Mouse (Mus musculus): ENCODE data around the gene Elp4. TPM values are rescaled to one million over a fixed set of nuclear protein-coding genes. Genes with fewer than 3 reads are reported as not detected.
A peak's percentile ranks its signal among the peaks of the same experiment; 100 is the strongest.

The Elp4 gene
- polyA plus RNA-seq, 1 experiment from 2014 or later, result 46.2 TPM

GRCm38 (mm10) chr2:105660874-105661622 is 243.3 kb downstream of the Elp4 start:
- Histone ChIP-seq H3K4me2 (ENCODE audit: low read length) (peak overlapping the region; percentile 41), H3K27ac (ENCODE audit: low read length) (no peak overlapping the region)
- 2% methylated on average over 26 of the region's 26 CpGs for WGBS

GRCm38 (mm10) chr2:105659926-105660873 is 244.2 kb downstream of the Elp4 start:
- peaks cover 57% of the 10 kb centered on the region for H3K27me3 ChIP-seq (replicated peaks; ENCODE audit: control insufficient read depth, insufficient read depth, low read length)
- H3K9me3 ChIP-seq (ENCODE audit: control insufficient read depth, low read length), result no peaks in the 10 kb centered on the region
- 3% methylated on average over 41 of the region's 41 CpGs for WGBS
- no peak overlapping the region for H3K27ac ChIP-seq (ENCODE audit: low read length)
- H3K9ac ChIP-seq (replicated peaks; ENCODE audit: low read depth, low read length), result no peak overlapping the region
- peak overlapping the region; percentile 21 for H3K4me3 ChIP-seq (replicated peaks; ENCODE audit: low read length)
- no peaks in the 10 kb centered on the region for H3K36me3 ChIP-seq (ENCODE audit: control insufficient read depth, insufficient read depth)
- H3K4me2 ChIP-seq (ENCODE audit: low read length), result peak overlapping the region; percentile 43
- peak; percentile 53; the same call in 1 of the 2 replicates for ATAC-seq
- peaks cover 20% of the 10 kb centered on the region for H3K4me1 ChIP-seq (replicated peaks; ENCODE audit: control insufficient read depth, insufficient read depth, low read length)

More at GRCm38 (mm10) chr2:105660874-105661622, 243.3 kb downstream of the Elp4 start:
- H3K27me3 ChIP-seq (replicated peaks; ENCODE audit: control insufficient read depth, insufficient read depth, low read length), result peaks cover 66% of the 10 kb centered on the region
- H3K36me3 ChIP-seq (ENCODE audit: control insufficient read depth, insufficient read depth), result no peaks in the 10 kb centered on the region
- H3K4me1 ChIP-seq (replicated peaks; ENCODE audit: control insufficient read depth, insufficient read depth, low read length), result peaks cover 20% of the 10 kb centered on the region
- H3K9me3 ChIP-seq (ENCODE audit: control insufficient read depth, low read length), result no peaks in the 10 kb centered on the region
- peak overlapping the region; percentile 21 for H3K4me3 ChIP-seq (replicated peaks; ENCODE audit: low read length)
- no peak overlapping the region for H3K9ac ChIP-seq (replicated peaks; ENCODE audit: low read depth, low read length)
- no peak for ATAC-seq

- Histone ChIP-seq H3K9me3 (ENCODE audit: control insufficient read depth, low read length) (no peaks in the 10 kb centered on the region), H3K27me3 (replicated peaks; ENCODE audit: control insufficient read depth, insufficient read depth, low read length) (peaks cover 49% of the 10 kb centered on the region), H3K9ac (replicated peaks; ENCODE audit: low read depth, low read length) (no peak overlapping the region), H3K4me3 (replicated peaks; ENCODE audit: low read length) (no peak overlapping the region; the same call in 1 of the 2 replicates), H3K4me2 (ENCODE audit: low read length) (peak overlapping the region; percentile 43; the same call in 1 of the 2 replicates), H3K4me1 (replicated peaks; ENCODE audit: control insufficient read depth, insufficient read depth, low read length) (peaks cover 20% of the 10 kb centered on the region), H3K36me3 (ENCODE audit: control insufficient read depth, insufficient read depth) (no peaks in the 10 kb centered on the region), H3K27ac (ENCODE audit: low read length) (no peak overlapping the region)
- 23% methylated on average over 9 of the region's 9 CpGs for WGBS
- ATAC-seq, result no peak
Measured at GRCm38 (mm10) chr2:105659350-105659749, 245.0 kb downstream of the Elp4 start.

GRCm38 (mm10) chr2:105656456-105656855 is 247.9 kb downstream of the Elp4 start:
- H3K4me2 ChIP-seq (ENCODE audit: low read length), result no peak overlapping the region
- H3K9me3 ChIP-seq (ENCODE audit: control insufficient read depth, low read length), result no peaks in the 10 kb centered on the region
- 93% methylated on average over 8 of the region's 8 CpGs for WGBS
- no peak overlapping the region for H3K9ac ChIP-seq (replicated peaks; ENCODE audit: low read depth, low read length)
- H3K4me3 ChIP-seq (replicated peaks; ENCODE audit: low read length), result no peak overlapping the region
- no peak overlapping the region for H3K27ac ChIP-seq (ENCODE audit: low read length)
- H3K4me1 ChIP-seq (replicated peaks; ENCODE audit: control insufficient read depth, insufficient read depth, low read length), result peaks cover 18% of the 10 kb centered on the region
- ATAC-seq, result no peak
- H3K27me3 ChIP-seq (replicated peaks; ENCODE audit: control insufficient read depth, insufficient read depth, low read length), result peaks cover 34% of the 10 kb centered on the region
- H3K36me3 ChIP-seq (ENCODE audit: control insufficient read depth, insufficient read depth), result no peaks in the 10 kb centered on the region

Other genes with a start within 250 kb of the Elp4 start
- 39.9 and 42.2 TPM in 2 replicates for gene Pax6, start 235.7 kb downstream of the Elp4 start, polyA plus RNA-seq (2015; fragmentation: Nextera tagmentation; extraction: Ambion mirVana)
- gene Immp1l, start 74 bp upstream of the Elp4 start, polyA plus RNA-seq (2015; fragmentation: Nextera tagmentation; extraction: Ambion mirVana), result 99.9 and 115 TPM in 2 replicates
- 25.2 and 28.2 TPM in 2 replicates for gene Dnajc24, start 99.0 kb upstream of the Elp4 start, polyA plus RNA-seq (2015; fragmentation: Nextera tagmentation; extraction: Ambion mirVana)